Mouse (Mus musculus) cerebellum, adult 9-10 months (tissue): ENCODE data around the gene Nr4a1.

Experiments used
- DNase-seq: peaks from one replicate; pipeline ENCODE4 v3.0.0; 2022

Nr4a1 gene

GRCm38 (mm10) chr15:101253886-101254795 is at the start of gene Nr4a1:
TSS of gene Nr4a1 (plus strand) at chr15:101254269.
- DNase-seq: peak; percentile 85

GRCm38 (mm10) chr15:101204781-101205180 is 49.3 kb upstream of the Nr4a1 start:
- no peak for DNase-seq

- DNase-seq: peak; percentile 71
Measured at GRCm38 (mm10) chr15:101210228-101210627, 43.8 kb upstream of the Nr4a1 start.

- no peak for DNase-seq
Measured at GRCm38 (mm10) chr15:101210998-101211613, 43.0 kb upstream of the Nr4a1 start.

DNA sequence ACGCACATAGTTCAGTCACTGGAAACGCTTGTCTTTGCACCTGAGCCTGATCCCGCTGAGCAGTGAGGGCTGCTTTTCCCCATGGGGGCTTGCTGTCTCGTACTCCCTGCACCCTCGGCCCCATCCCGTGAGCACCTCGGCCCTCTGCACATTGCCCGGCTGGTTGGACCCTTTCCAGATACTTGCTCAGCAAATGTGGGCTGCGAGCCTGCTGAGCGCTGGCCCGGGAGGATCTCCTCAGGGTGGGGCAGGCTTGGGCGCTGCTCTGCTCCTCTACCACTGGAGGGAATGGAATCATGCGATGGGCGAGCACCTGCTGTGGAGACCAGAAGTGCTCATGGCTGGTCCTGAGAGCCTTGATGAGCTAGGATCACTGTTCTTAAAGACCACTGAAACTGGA is 41.6 kb upstream of the Nr4a1 start:
- DNase-seq: no peak

- DNase-seq: no peak
Measured at GRCm38 (mm10) chr15:101215136-101215535, 38.9 kb upstream of the Nr4a1 start.

GRCm38 (mm10) chr15:101216036-101216435 is 38.0 kb upstream of the Nr4a1 start:
- no peak for DNase-seq

DNA sequence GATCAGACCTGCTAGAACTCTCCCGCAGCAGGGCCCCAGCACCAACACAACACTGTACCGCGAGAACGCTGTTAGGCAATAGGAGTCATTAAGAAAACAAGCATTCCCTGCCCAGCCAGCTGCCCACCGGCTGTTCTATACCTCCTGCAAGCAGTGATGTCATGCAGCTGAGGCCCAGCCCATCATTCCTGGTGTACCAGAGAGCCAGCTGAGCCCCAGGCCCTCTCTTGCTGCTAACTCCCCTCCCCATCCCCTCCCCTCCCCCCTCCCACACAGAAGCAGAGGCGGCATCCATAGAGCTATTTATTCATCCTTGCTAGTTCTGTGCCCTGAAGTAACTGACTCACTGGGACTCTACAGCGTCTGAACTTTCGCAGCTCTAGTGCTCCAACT is 33.2 kb upstream of the Nr4a1 start:
- DNase-seq: no peak

DNA sequence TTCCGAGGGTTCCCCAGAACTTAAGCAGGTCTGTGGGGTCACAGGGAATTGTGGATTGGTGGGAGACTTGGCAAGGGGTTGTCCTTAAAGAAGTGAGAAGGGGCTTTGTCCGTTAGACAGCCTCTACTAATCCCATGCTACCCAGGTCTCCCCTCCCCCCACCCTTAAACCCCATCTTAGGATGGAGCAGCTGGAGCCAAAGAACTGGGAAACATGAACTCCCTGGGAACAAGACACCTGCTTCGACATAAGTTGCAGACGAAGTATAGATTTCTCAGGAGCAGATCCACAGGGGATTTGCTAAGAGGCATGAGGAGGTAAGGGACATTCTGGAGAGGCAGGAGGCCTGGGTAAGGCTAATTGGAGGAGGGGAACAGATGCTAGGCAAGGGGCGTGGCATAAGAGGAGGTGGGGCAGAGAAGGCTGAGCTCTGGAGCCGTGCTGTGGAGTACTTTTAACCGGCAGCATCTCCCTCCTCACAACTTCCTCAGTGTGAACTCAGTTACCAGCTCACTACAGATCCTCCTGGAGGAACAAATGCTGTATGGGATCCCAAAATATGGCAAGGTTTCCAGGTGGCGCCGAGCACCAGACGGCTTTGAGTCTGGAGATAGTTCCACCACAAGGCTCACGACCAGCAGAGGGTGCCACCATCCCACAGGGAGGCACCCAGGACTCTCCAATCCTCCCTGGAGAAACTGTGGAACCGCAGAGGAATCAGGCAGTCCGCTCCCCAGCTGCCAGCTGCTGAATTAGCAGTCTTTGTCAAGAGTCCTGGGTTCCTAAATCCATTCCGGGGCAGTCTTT is 32.6 kb upstream of the Nr4a1 start:
- peak; percentile 90 for DNase-seq

GRCm38 (mm10) chr15:101222897-101223482 is 31.1 kb upstream of the Nr4a1 start:
- no peak for DNase-seq

DNA sequence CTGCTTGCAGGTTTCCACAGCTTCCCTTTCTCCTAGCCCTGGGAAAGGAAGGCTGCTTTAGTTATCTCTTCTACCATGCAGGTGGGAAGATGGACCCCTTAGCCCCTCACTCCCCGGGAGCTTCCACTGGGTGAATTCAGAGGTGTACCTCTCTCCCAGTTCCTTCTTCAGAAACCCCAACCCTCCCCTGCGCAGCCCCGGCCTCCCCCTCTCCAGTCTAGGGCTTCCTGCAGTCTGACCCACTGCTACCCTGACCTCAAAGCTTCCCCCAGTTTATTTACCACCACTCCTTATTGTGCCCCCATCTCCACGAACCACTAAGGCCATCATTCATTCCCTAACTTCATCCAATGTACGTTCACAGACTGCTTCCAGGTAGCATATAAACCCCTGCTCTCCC is 30.5 kb upstream of the Nr4a1 start:
- DNase-seq: no peak

GRCm38 (mm10) chr15:101224006-101224906 is 29.8 kb upstream of the Nr4a1 start, which contains the start of gene Grasp:
TSS of gene Grasp (plus strand) at chr15:101224188.
- DNase-seq: peak; percentile 86

DNA sequence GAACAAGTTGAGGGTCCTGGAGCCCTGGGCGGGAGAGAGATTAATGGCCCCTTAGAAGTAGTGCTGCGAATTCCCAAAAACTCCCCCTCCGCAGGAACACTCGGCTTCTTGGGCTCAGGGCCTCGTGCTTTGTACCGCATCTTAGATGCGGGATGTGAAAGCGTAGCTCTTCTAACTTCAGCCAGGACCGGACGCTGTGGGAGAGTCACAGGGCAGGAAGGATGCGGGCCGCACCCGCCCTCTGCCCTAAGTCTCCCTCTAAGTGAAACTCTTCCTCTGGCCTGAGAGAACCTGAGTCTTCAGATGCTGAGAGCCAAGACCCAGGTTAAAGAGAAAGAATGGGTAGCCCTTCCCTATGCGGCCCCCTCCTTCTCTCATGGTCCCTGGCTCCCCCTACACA is 29.1 kb upstream of the Nr4a1 start:
- DNase-seq: no peak

GRCm38 (mm10) chr15:101227971-101228370 is 26.1 kb upstream of the Nr4a1 start:
- DNase-seq: no peak

DNA sequence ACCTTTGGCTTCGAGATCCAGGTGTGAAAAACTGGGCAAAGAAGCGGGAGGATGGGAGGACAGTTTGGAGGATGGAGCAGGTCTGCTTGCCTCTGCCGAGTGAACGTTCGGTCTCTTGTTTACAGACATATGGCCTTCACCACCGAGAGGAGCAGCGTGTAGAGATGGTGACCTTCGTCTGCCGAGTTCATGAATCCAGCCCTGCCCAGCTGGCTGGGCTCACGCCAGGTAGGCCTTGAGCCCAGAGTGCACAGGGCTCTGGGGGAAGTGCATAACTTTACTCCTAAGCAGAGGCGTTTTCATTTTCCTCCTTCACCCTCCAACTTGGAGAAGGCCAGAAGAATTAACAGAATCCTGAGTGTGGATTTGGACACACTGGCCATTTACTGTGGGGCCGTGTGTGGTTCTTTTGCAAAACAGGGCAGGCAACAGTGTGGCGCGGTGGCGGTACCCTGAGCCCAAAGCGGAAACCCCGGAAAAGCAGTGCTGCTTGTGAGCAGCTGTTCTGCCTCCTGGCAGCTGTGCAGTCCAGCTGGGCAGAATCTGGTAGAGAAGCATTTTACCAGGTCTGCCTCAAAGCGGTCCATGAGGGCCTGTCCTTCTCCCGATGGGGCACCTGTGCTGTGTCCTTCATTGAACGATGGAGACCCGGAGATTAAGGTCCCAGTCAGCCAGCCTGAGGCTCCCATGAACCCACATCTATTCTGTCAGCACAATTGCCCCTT is 25.0 kb upstream of the Nr4a1 start:
- no peak for DNase-seq

DNA sequence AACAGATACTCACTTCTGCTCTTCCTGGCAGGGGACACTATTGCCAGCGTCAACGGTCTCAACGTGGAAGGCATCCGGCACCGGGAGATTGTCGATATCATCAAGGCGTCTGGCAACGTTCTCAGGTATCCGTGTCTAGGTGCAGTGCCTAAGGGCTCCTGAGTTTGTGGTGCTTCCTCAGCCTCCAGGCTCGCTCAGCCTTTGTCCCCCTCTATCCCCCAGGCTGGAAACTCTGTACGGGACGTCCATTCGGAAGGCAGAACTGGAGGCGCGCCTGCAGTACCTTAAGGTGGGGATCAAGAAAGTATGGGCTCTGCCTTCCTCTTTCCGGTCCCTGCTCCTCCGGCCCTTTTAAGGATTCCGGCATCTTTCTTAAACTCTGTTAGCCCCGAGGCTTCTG is 23.6 kb upstream of the Nr4a1 start:
- no peak for DNase-seq

DNA sequence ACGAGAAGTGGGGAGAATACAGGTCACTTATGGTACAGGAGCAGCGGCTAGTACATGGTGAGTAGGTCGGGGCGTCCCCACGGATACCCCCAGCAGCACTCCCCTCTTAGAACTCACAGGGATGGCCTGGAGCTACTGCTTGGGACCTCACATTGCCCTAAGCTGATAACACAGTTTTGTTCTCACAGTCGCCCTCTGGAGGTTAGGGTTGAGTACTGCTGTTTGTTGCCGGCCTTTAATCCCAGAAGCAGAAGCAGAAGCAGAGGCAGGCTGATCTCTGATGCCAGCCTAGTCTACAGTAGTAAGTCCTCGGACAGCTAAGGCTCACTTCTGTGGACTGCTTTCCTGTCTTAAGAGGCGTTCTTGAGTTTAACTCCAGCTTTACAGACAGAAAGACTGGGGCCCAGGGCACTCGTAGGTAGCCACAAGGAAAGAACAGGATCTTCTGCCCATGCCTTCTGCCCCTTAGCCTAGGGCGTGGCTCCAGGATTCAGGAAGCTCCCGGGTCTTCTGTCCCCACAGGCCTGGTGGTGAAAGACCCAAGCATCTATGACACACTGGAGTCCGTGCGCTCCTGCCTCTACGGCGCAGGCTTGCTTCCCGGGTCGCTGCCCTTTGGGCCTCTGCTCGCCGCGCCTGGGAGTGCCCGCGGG is 22.9 kb upstream of the Nr4a1 start:
- DNase-seq: peak; percentile 61

DNA sequence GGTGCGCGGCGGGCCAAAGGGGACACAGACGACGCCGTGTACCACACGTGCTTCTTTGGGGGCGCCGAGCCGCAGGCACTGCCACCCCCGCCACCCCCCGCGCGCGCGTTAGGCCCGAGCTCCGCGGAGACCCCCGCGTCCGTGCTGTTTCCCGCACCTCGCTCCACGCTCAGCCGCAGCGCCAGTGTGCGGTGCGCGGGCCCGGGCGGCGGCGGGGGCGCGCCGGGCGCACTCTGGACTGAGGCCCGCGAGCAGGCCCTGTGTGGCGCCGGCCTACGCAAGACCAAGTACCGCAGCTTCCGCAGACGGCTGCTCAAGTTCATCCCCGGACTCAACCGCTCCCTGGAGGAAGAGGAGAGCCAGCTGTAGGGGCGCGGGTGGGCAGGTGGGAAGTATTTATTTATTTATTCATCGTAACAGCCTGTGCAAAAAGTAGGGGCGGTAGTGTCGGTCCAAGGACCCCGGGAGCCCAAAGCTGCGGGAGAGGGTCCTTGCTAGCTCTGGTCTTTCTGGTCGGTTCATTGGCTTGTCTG is 22.4 kb upstream of the Nr4a1 start:
- DNase-seq: no peak

GRCm38 (mm10) chr15:101232607-101233006 is 21.5 kb upstream of the Nr4a1 start:
- DNase-seq: no peak

DNA sequence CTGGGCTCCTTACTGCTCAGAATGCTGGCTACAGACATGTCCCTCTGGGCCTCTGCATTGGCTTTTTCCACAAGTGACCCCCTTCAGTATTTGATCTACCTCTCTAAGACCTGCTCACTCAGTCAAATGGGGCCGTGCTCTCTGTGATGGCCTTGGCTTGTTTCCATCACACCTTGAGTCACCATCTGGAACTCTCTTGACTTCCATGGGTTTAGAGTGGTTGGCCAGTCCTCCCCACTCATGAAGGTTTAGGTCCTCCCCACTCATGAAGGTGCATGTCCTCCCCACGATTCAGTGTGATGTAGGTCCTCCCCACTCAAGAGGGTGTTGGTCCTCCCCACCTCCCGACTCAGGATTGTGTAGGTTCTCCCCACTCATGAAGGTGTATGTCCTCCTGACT is 20.9 kb upstream of the Nr4a1 start:
- DNase-seq: no peak
